Mouse (Mus musculus): ENCODE results near the gene 1700016C15Rik.

1700016C15Rik gene

GRCm38 (mm10) chr1:177717057-177717835, 12.4 kb upstream of the 1700016C15Rik start:
- no peak for DNase-seq

GRCm38 (mm10) chr1:177718340-177719028, 11.1 kb upstream of the 1700016C15Rik start:
- DNase-seq = no peak

- DNase-seq = peak; percentile 15 to 30
These were observed 10.6 kb upstream of the 1700016C15Rik start for GRCm38 (mm10) chr1:177719029-177719427.

GRCm38 (mm10) chr1:177723786-177724185, 5.8 kb upstream of the 1700016C15Rik start:
- DNase-seq = no peak

- DNase-seq = no peak
These were observed 2.7 kb upstream of the 1700016C15Rik start for GRCm38 (mm10) chr1:177726870-177727269.

- no peak for DNase-seq
These were observed 1.6 kb upstream of the 1700016C15Rik start for GRCm38 (mm10) chr1:177727883-177728525.

- no peak for DNase-seq
These were observed 2.4 kb downstream of the 1700016C15Rik start for GRCm38 (mm10) chr1:177731973-177732372.

- DNase-seq = no peak
These were observed 8.0 kb downstream of the 1700016C15Rik start for GRCm38 (mm10) chr1:177737505-177738105.

GRCm38 (mm10) chr1:177740707-177741106, 11.1 kb downstream of the 1700016C15Rik start:
- no peak for DNase-seq

GRCm38 (mm10) chr1:177742119-177742518, 12.5 kb downstream of the 1700016C15Rik start:
- DNase-seq = no peak

- DNase-seq = no peak
These were observed 15.1 kb downstream of the 1700016C15Rik start for GRCm38 (mm10) chr1:177744521-177745325.

- no peak for DNase-seq
These were observed 18.4 kb downstream of the 1700016C15Rik start for GRCm38 (mm10) chr1:177747869-177748540.

GRCm38 (mm10) chr1:177753496-177753895, 23.9 kb downstream of the 1700016C15Rik start:
- DNase-seq = no peak

GRCm38 (mm10) chr1:177757249-177757648, 27.6 kb downstream of the 1700016C15Rik start:
- DNase-seq = no peak

GRCm38 (mm10) chr1:177768931-177769330, 39.3 kb downstream of the 1700016C15Rik start:
- no peak for DNase-seq

GRCm38 (mm10) chr1:177777397-177777796, 47.8 kb downstream of the 1700016C15Rik start:
- DNase-seq = no peak

- no peak for DNase-seq
These were observed 63.2 kb downstream of the 1700016C15Rik start for GRCm38 (mm10) chr1:177792835-177793234.

- DNase-seq = peak; percentile 9 to 15
These were observed 65.3 kb downstream of the 1700016C15Rik start for GRCm38 (mm10) chr1:177794866-177795265.

GRCm38 (mm10) chr1:177795421-177796192, 66.0 kb downstream of the 1700016C15Rik start:
- DNase-seq = no peak

GRCm38 (mm10) chr1:177796193-177796939, 66.8 kb downstream of the 1700016C15Rik start, which contains the start of gene Adss:
Adss (minus strand) TSS chr1:177796511.
- DNase-seq = peak; percentile 98 to 99
